Mouse (Mus musculus) intestine, postnatal 0 days (tissue): ENCODE measurements around the gene Amot. TPM values are rescaled to one million over a fixed set of nuclear protein-coding genes. Genes with fewer than 3 reads are reported as not detected.

Experiments
- ATAC-seq: fragments of 200-750 bp; cut with Nextera tagmentation; 2 replicates; pipeline ENCODE4 v1.8.0; 2017; ENCODE audit warnings: mild to moderate bottlenecking, moderate TSS enrichment, moderate library complexity
- H3K27ac ChIP-seq: fragments of 300-500 bp; sonication (generic); 2 replicates; pipeline ENCODE4 v1.5.1; 2014; ENCODE audit warnings: mild to moderate bottlenecking, low read depth, low read length, moderate library complexity
- H3K27me3 ChIP-seq: fragments of 300-500 bp; sonication (generic); replicated peaks from 2 replicates; pipeline ENCODE4 v1.6.1; 2014; ENCODE audit warnings: low read length, mixed read lengths; ENCODE audit not compliant: control insufficient read depth, insufficient read depth
- H3K36me3 ChIP-seq: fragments of 300-500 bp; sonication (generic); 2 replicates; pipeline ENCODE4 v1.6.1; 2014; ENCODE audit warnings: mild to moderate bottlenecking, moderate library complexity; ENCODE audit not compliant: control insufficient read depth, insufficient read depth
- H3K4me1 ChIP-seq: fragments of 300-500 bp; sonication (generic); replicated peaks from 2 replicates; pipeline ENCODE4 v1.6.1; 2014; ENCODE audit warnings: antibody characterized with exemption, low read length, mixed read lengths; ENCODE audit not compliant: control insufficient read depth, insufficient read depth
- H3K4me2 ChIP-seq: fragments of 300-500 bp; sonication (generic); replicated peaks from 2 replicates; pipeline ENCODE4 v1.6.1; 2014; ENCODE audit warnings: low read depth, mild to moderate bottlenecking, moderate library complexity
- H3K4me3 ChIP-seq: fragments of 300-500 bp; sonication (generic); 2 replicates; pipeline ENCODE4 v1.5.1; 2014; ENCODE audit warnings: low read depth, low read length
- H3K9ac ChIP-seq: fragments of 300-500 bp; sonication (generic); 2 replicates; pipeline ENCODE4 v1.6.1; 2014; ENCODE audit warnings: mild to moderate bottlenecking, low read depth, low read length
- H3K9me3 ChIP-seq: fragments of 300-500 bp; sonication (generic); 2 replicates; pipeline ENCODE4 v1.6.1; 2016; ENCODE audit warnings: mixed run types; ENCODE audit not compliant: control insufficient read depth
- CTCF ChIP-seq: sonication (generic); IDR thresholded peaks from 2 replicates; pipeline ENCODE4 v1.5.1; 2016; ENCODE audit warnings: low read depth, mild to moderate bottlenecking, control low read depth, antibody characterized with exemption, moderate library complexity
- WGBS: fragments of 180-500 bp; shearing (Covaris S2); extraction: QIAGEN DNeasy Blood & Tissue Kit; methylation state at CpG from one replicate; pipeline ENCODE4 v1.1.7; 2014; 5-methylcytosine and 5-hydroxymethylcytosine counted together
- polyA plus RNA-seq: library from polyadenylated mRNA; unstranded; fragments of >200 nt; fragmentation: Nextera tagmentation; extraction: Ambion mirVana; gene quantifications from 2 replicates; pipeline ENCODE4 v1.2.1, GENCODE M21; 2015

Gene Amot
- polyA plus RNA-seq, 1 experiment from 2014 or later = 6.3 TPM

DNA sequence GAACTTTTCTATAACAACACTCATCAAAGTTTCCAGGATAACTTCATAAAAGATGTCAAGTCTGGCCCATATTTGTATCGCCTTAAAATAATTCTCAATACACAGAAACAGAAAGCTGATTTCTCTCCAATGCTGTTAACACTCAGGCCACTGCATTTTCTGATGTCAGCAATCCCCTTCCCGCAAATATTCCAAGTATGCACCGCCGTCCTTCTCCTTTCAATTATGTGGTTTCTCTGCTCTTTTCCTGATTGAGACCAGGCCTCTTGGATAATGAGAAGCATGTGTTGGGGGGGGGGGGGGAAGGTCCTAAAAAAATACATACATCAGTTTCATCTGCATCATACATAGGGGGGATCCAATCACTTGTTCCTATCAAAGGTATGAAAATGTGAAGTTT, 6.3 kb downstream of the Amot start:
- no peak overlapping the region for H3K4me2 ChIP-seq
- no peak for ATAC-seq
- no peak overlapping the region for H3K4me3 ChIP-seq
- no peaks in the 10 kb centered on the region for H3K4me1 ChIP-seq
- H3K9ac ChIP-seq = no peak overlapping the region
- no peak for TF ChIP-seq CTCF
- 75% methylated on average over 4 of the region's 4 CpGs for WGBS
- H3K36me3 ChIP-seq = no peaks in the 10 kb centered on the region
- H3K27ac ChIP-seq = no peak overlapping the region
- H3K9me3 ChIP-seq = no peaks in the 10 kb centered on the region
- no peaks in the 10 kb centered on the region for H3K27me3 ChIP-seq

DNA sequence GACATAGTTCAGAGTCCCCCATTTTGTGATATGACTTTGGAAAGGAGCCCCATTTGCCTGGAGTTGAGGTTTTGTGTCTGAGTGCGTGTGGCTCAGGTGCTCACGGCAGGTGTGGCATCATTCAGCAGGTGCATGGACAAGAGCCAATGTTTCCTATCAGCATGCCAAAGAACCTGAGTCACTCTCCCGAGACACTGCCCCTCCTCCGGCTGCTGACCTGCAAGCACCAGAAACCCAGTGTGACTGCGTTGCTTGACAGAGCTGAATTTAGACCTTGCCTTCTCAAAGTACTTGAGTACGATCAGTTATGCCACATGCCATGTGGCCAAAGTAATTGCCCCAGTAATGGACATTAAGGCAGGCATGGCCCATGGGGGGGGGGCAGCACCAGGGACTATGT, 7.5 kb downstream of the Amot start:
- Histone ChIP-seq H3K36me3 (no peaks in the 10 kb centered on the region), H3K4me1 (no peaks in the 10 kb centered on the region), H3K4me2 (no peak overlapping the region), H3K27ac (no peak overlapping the region), H3K9me3 (no peaks in the 10 kb centered on the region), H3K4me3 (no peak overlapping the region), H3K27me3 (no peaks in the 10 kb centered on the region), H3K9ac (no peak overlapping the region)
- ATAC-seq = peak; percentile 86
- TF ChIP-seq CTCF = no peak
- WGBS = 57% methylated on average over 6 of the region's 6 CpGs

DNA sequence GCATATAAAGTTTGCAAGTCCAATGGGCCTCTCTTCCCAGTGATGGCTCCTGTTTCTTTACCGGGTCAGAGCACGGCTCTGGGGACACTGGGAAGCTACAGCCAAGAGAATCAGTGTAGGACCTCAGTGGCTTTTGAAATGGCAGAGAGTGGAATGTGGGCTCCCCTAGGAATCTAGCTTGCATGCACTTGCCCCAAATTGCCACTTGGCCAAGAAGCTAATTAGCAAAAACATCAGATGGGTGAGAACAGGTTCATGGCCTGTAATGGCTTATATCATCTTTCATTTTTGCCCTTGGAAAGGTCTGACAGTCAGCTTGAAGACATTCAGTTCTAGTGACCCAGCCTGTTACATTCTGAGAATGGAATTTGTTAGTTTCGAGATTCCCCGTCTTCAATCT, 9.6 kb downstream of the Amot start:
- Histone ChIP-seq H3K9me3 (no peaks in the 10 kb centered on the region), H3K4me2 (no peak overlapping the region), H3K27me3 (no peaks in the 10 kb centered on the region), H3K4me1 (no peaks in the 10 kb centered on the region), H3K4me3 (no peak overlapping the region), H3K36me3 (no peaks in the 10 kb centered on the region), H3K9ac (no peak overlapping the region), H3K27ac (no peak overlapping the region)
- no peak for TF ChIP-seq CTCF
- ATAC-seq = no peak
- WGBS = 95% methylated on average over 4 of the region's 4 CpGs

DNA sequence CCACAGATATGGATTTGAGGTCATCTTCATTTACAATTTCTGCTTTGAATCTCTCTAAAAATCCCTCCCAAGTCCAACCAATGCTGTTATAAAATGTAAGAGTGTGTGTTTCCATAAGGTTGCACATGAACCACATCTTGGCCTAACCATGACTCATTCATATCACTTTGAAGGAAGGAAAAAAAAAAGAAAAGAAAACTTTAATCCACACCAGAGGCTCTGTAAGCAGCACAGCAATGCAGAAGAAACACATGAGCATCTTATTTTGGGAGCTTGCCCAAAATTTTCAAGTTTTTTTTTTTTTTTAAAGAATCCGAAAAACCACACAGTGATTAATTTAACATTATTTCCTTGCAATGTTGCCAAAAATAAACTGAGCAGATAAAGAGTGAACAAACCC, 14.2 kb downstream of the Amot start:
- 76% methylated on average over 1 of the region's 1 CpGs for WGBS
- Histone ChIP-seq H3K9ac (no peak overlapping the region), H3K4me3 (no peak overlapping the region), H3K27ac (no peak overlapping the region), H3K9me3 (no peaks in the 10 kb centered on the region), H3K4me1 (no peaks in the 10 kb centered on the region), H3K27me3 (no peaks in the 10 kb centered on the region), H3K36me3 (no peaks in the 10 kb centered on the region), H3K4me2 (no peak overlapping the region)
- no peak for ATAC-seq
- TF ChIP-seq CTCF = no peak

DNA sequence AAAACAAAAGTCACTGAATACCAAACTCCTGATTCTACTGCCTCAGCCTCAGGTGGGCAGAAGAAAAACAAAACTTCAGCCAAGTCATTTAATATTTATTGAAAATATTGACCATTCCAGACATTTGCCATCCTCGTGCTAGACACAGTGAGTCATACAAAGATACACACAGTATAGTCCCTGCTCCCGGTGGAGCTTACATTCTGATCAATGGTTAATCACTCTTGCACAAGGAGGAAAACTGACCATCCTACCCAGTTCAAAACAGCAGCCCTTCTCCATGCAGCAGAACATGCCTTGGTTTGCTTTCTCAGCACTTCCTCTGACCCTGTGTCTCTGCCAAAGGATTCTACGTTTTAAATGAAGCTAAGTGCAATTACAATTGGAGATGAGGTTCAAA, 14.6 kb downstream of the Amot start:
- Histone ChIP-seq H3K27me3 (no peaks in the 10 kb centered on the region), H3K9me3 (no peaks in the 10 kb centered on the region), H3K4me3 (no peak overlapping the region), H3K4me2 (no peak overlapping the region), H3K27ac (no peak overlapping the region), H3K36me3 (no peaks in the 10 kb centered on the region), H3K9ac (no peak overlapping the region), H3K4me1 (no peaks in the 10 kb centered on the region)
- 51% methylated on average over 3 of the region's 3 CpGs for WGBS
- no peak for ATAC-seq
- TF ChIP-seq CTCF = no peak

DNA sequence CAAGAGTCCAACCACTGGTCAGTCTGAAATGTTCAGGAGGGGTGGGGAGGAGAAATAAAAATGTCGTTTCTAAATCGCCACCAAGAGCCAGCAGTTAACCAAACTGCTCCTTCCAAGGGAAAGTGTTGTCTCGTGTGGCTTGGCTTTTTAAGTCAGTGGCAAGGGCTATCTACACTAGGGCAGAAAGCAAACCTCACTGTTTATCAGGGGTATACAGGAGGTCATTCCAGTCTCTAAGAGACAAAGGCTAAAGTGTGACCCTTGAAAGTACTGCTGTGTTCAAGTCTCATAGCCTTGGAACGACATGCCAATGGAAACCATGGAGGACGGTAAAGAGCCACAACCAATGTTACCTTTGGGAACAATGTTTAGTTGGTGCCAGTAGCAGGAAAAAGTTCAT, 15.0 kb downstream of the Amot start:
- no peak overlapping the region for H3K9ac ChIP-seq
- TF ChIP-seq CTCF = no peak
- no peaks in the 10 kb centered on the region for H3K4me1 ChIP-seq
- ATAC-seq = no peak
- WGBS = 77% methylated on average over 5 of the region's 5 CpGs
- no peak overlapping the region for H3K4me3 ChIP-seq
- H3K9me3 ChIP-seq = no peaks in the 10 kb centered on the region
- H3K4me2 ChIP-seq = no peak overlapping the region
- no peaks in the 10 kb centered on the region for H3K27me3 ChIP-seq
- no peaks in the 10 kb centered on the region for H3K36me3 ChIP-seq
- H3K27ac ChIP-seq = no peak overlapping the region

DNA sequence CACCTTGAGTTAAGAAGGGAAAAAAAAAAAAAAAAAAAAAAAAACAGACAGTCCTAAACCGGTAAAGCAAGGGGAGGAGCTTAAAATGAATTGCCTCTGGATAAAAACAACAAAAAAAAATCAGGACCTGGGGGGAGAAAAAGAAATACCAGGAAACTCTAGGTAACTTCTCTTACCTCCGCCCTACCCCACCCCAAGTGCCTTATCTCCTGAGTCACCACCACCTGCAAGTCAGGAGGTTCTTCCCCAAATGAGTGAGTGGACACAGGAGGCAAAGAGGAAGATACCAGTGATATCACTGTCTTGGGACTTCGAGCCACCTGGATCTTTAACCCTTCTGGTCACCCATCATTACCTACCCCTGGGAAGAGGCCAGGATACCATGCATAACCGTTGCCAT, 19.5 kb downstream of the Amot start:
- Histone ChIP-seq H3K4me2 (no peak overlapping the region), H3K27ac (no peak overlapping the region), H3K4me1 (no peaks in the 10 kb centered on the region), H3K4me3 (no peak overlapping the region), H3K27me3 (no peaks in the 10 kb centered on the region), H3K36me3 (no peaks in the 10 kb centered on the region), H3K9me3 (no peaks in the 10 kb centered on the region), H3K9ac (no peak overlapping the region)
- ATAC-seq = no peak
- TF ChIP-seq CTCF = no peak
- 43% methylated on average over 4 of the region's 4 CpGs for WGBS
